Mouse (Mus musculus): ENCODE measurements around the gene Fbxl17. TPM values are rescaled to one million over a fixed set of nuclear protein-coding genes. Genes with fewer than 3 reads are reported as not detected.

Gene Fbxl17
- polyA plus RNA-seq, 1 experiment from 2014 or later, result 7.5 TPM

- Histone ChIP-seq H3K4me2 (no peak overlapping the region), H3K9ac (replicated peaks) (no peak overlapping the region), H3K27ac (no peak overlapping the region), H3K27me3 (no peaks in the 10 kb centered on the region), H3K4me3 (replicated peaks) (no peak overlapping the region), H3K4me1 (replicated peaks) (peaks cover 12% of the 10 kb centered on the region; the same call in 1 of the 2 replicates), H3K36me3 (no peaks in the 10 kb centered on the region), H3K9me3 (no peaks in the 10 kb centered on the region)
- no peak for ATAC-seq (ENCODE audit: insufficient number of reproducible peaks, insufficient read depth, low FRiP score, low TSS enrichment, low read depth)
- WGBS, result 73% methylated on average over 3 of the region's 3 CpGs
These were observed 332.6 kb downstream of the Fbxl17 start for GRCm38 (mm10) chr17:63167248-63167647.

GRCm38 (mm10) chr17:63166692-63167091, 333.1 kb downstream of the Fbxl17 start:
- Histone ChIP-seq H3K9ac (replicated peaks) (no peak overlapping the region), H3K27ac (no peak overlapping the region), H3K27me3 (no peaks in the 10 kb centered on the region), H3K9me3 (no peaks in the 10 kb centered on the region), H3K4me2 (no peak overlapping the region), H3K36me3 (no peaks in the 10 kb centered on the region), H3K4me1 (replicated peaks) (peaks cover 9% of the 10 kb centered on the region; the same call in 1 of the 2 replicates), H3K4me3 (replicated peaks) (no peak overlapping the region)
- ATAC-seq (ENCODE audit: insufficient number of reproducible peaks, insufficient read depth, low FRiP score, low TSS enrichment, low read depth), result no peak
- WGBS, result 66% methylated on average over 3 of the region's 3 CpGs

- no peak overlapping the region for H3K4me3 ChIP-seq (replicated peaks)
- H3K9ac ChIP-seq (replicated peaks), result no peak overlapping the region
- no peaks in the 10 kb centered on the region for H3K9me3 ChIP-seq
- WGBS, result 85% methylated on average over 13 of the region's 13 CpGs
- no peak overlapping the region for H3K27ac ChIP-seq
- H3K4me1 ChIP-seq (replicated peaks), result peaks cover 9% of the 10 kb centered on the region; the same call in 1 of the 2 replicates
- H3K4me2 ChIP-seq, result no peak overlapping the region
- no peak for ATAC-seq (ENCODE audit: insufficient number of reproducible peaks, insufficient read depth, low FRiP score, low TSS enrichment, low read depth)
- no peaks in the 10 kb centered on the region for H3K36me3 ChIP-seq
- H3K27me3 ChIP-seq, result no peaks in the 10 kb centered on the region
These were observed 334.0 kb downstream of the Fbxl17 start for GRCm38 (mm10) chr17:63165847-63166246.

GRCm38 (mm10) chr17:63164289-63164688, 335.5 kb downstream of the Fbxl17 start:
- H3K9me3 ChIP-seq, result no peaks in the 10 kb centered on the region
- H3K36me3 ChIP-seq, result no peaks in the 10 kb centered on the region
- no peak overlapping the region for H3K9ac ChIP-seq (replicated peaks)
- no peak overlapping the region for H3K27ac ChIP-seq
- no peak for ATAC-seq (ENCODE audit: insufficient number of reproducible peaks, insufficient read depth, low FRiP score, low TSS enrichment, low read depth)
- 75% methylated on average over 1 of the region's 1 CpGs for WGBS
- no peak overlapping the region for H3K4me3 ChIP-seq (replicated peaks)
- no peaks in the 10 kb centered on the region for H3K27me3 ChIP-seq
- H3K4me2 ChIP-seq, result no peak overlapping the region
- peaks cover 9% of the 10 kb centered on the region; the same call in 1 of the 2 replicates for H3K4me1 ChIP-seq (replicated peaks)

- Histone ChIP-seq H3K4me3 (replicated peaks) (no peak overlapping the region), H3K27ac (no peak overlapping the region), H3K4me2 (no peak overlapping the region), H3K27me3 (no peaks in the 10 kb centered on the region), H3K9me3 (no peaks in the 10 kb centered on the region), H3K9ac (replicated peaks) (no peak overlapping the region), H3K4me1 (replicated peaks) (peaks cover 13% of the 10 kb centered on the region), H3K36me3 (no peaks in the 10 kb centered on the region)
- ATAC-seq (ENCODE audit: insufficient number of reproducible peaks, insufficient read depth, low FRiP score, low TSS enrichment, low read depth), result no peak
- WGBS, result 42% methylated on average over 5 of the region's 5 CpGs
These were observed 337.9 kb downstream of the Fbxl17 start for GRCm38 (mm10) chr17:63161953-63162352.

GRCm38 (mm10) chr17:63159196-63159595, 340.6 kb downstream of the Fbxl17 start:
- H3K9me3 ChIP-seq, result no peaks in the 10 kb centered on the region
- no peak overlapping the region for H3K4me3 ChIP-seq (replicated peaks)
- 64% methylated on average over 7 of the region's 7 CpGs for WGBS
- no peak overlapping the region for H3K27ac ChIP-seq
- peaks cover 4% of the 10 kb centered on the region for H3K4me1 ChIP-seq (replicated peaks)
- H3K9ac ChIP-seq (replicated peaks), result no peak overlapping the region
- ATAC-seq (ENCODE audit: insufficient number of reproducible peaks, insufficient read depth, low FRiP score, low TSS enrichment, low read depth), result no peak
- H3K4me2 ChIP-seq, result no peak overlapping the region
- no peaks in the 10 kb centered on the region for H3K27me3 ChIP-seq
- H3K36me3 ChIP-seq, result no peaks in the 10 kb centered on the region

- H3K4me3 ChIP-seq (replicated peaks), result no peak overlapping the region
- ATAC-seq (ENCODE audit: insufficient number of reproducible peaks, insufficient read depth, low FRiP score, low TSS enrichment, low read depth), result no peak
- H3K27ac ChIP-seq, result no peak overlapping the region
- H3K9ac ChIP-seq (replicated peaks), result no peak overlapping the region
- no peak overlapping the region for H3K4me2 ChIP-seq
- H3K36me3 ChIP-seq, result no peaks in the 10 kb centered on the region
- WGBS, result 65% methylated on average over 3 of the region's 3 CpGs
- H3K4me1 ChIP-seq (replicated peaks), result peaks cover 4% of the 10 kb centered on the region
- no peaks in the 10 kb centered on the region for H3K9me3 ChIP-seq
- H3K27me3 ChIP-seq, result no peaks in the 10 kb centered on the region
These were observed 341.4 kb downstream of the Fbxl17 start for GRCm38 (mm10) chr17:63158436-63158835.

GRCm38 (mm10) chr17:63157906-63158305, 341.9 kb downstream of the Fbxl17 start:
- Histone ChIP-seq H3K9me3 (no peaks in the 10 kb centered on the region), H3K27me3 (no peaks in the 10 kb centered on the region), H3K36me3 (no peaks in the 10 kb centered on the region), H3K9ac (replicated peaks) (no peak overlapping the region), H3K4me1 (replicated peaks) (peaks cover 4% of the 10 kb centered on the region), H3K4me2 (no peak overlapping the region), H3K4me3 (replicated peaks) (no peak overlapping the region), H3K27ac (no peak overlapping the region)
- ATAC-seq (ENCODE audit: insufficient number of reproducible peaks, insufficient read depth, low FRiP score, low TSS enrichment, low read depth), result no peak
- 42% methylated on average over 6 of the region's 6 CpGs for WGBS

- ATAC-seq (ENCODE audit: insufficient number of reproducible peaks, insufficient read depth, low FRiP score, low TSS enrichment, low read depth), result no peak
These were observed 342.8 kb downstream of the Fbxl17 start for GRCm38 (mm10) chr17:63157019-63157418.

GRCm38 (mm10) chr17:63146514-63146913, 353.3 kb downstream of the Fbxl17 start:
- no peaks in the 10 kb centered on the region for H3K36me3 ChIP-seq
- no peak overlapping the region for H3K4me2 ChIP-seq
- peaks cover 8% of the 10 kb centered on the region; the same call in 1 of the 2 replicates for H3K4me1 ChIP-seq (replicated peaks)
- H3K4me3 ChIP-seq (replicated peaks), result no peak overlapping the region
- H3K9me3 ChIP-seq, result no peaks in the 10 kb centered on the region
- ATAC-seq (ENCODE audit: insufficient number of reproducible peaks, insufficient read depth, low FRiP score, low TSS enrichment, low read depth), result no peak
- WGBS, result 23% methylated on average over 2 of the region's 2 CpGs
- H3K27me3 ChIP-seq, result no peaks in the 10 kb centered on the region
- no peak overlapping the region for H3K27ac ChIP-seq
- no peak overlapping the region for H3K9ac ChIP-seq (replicated peaks)

More at GRCm38 (mm10) chr17:63157019-63157418, 342.8 kb downstream of the Fbxl17 start:
- Histone ChIP-seq H3K4me2 (no peak overlapping the region), H3K9ac (replicated peaks) (no peak overlapping the region), H3K4me1 (replicated peaks) (peaks cover 4% of the 10 kb centered on the region), H3K27me3 (no peaks in the 10 kb centered on the region), H3K9me3 (no peaks in the 10 kb centered on the region), H3K4me3 (replicated peaks) (no peak overlapping the region), H3K27ac (no peak overlapping the region), H3K36me3 (no peaks in the 10 kb centered on the region)
- 85% methylated on average over 7 of the region's 7 CpGs for WGBS

GRCm38 (mm10) chr17:63145751-63146491, 353.9 kb downstream of the Fbxl17 start:
- Histone ChIP-seq H3K4me3 (replicated peaks) (no peak overlapping the region), H3K27ac (no peak overlapping the region), H3K27me3 (no peaks in the 10 kb centered on the region), H3K4me2 (no peak overlapping the region), H3K9ac (replicated peaks) (no peak overlapping the region), H3K9me3 (no peaks in the 10 kb centered on the region), H3K4me1 (replicated peaks) (peaks cover 8% of the 10 kb centered on the region; the same call in 1 of the 2 replicates), H3K36me3 (no peaks in the 10 kb centered on the region)
- 41% methylated on average over 12 of the region's 12 CpGs for WGBS
- ATAC-seq (ENCODE audit: insufficient number of reproducible peaks, insufficient read depth, low FRiP score, low TSS enrichment, low read depth), result no peak

GRCm38 (mm10) chr17:63145311-63145741, 354.5 kb downstream of the Fbxl17 start:
- H3K4me1 ChIP-seq (replicated peaks), result peaks cover 8% of the 10 kb centered on the region; the same call in 1 of the 2 replicates
- H3K36me3 ChIP-seq, result no peaks in the 10 kb centered on the region
- no peaks in the 10 kb centered on the region for H3K9me3 ChIP-seq
- WGBS, result 42% methylated on average over 5 of the region's 5 CpGs
- H3K27me3 ChIP-seq, result no peaks in the 10 kb centered on the region
- H3K4me3 ChIP-seq (replicated peaks), result no peak overlapping the region
- H3K27ac ChIP-seq, result no peak overlapping the region
- no peak overlapping the region for H3K4me2 ChIP-seq
- no peak overlapping the region for H3K9ac ChIP-seq (replicated peaks)
- ATAC-seq (ENCODE audit: insufficient number of reproducible peaks, insufficient read depth, low FRiP score, low TSS enrichment, low read depth), result no peak

All from limb, embryonic 12.5 days (tissue).